Mouse (Mus musculus) 416B (cell line): ENCODE measurements around the gene Zfp667.

Experiments used
- DNase-seq: peaks from one replicate; pipeline ENCODE4 v3.0.0; 2011; ENCODE audit warnings: low read depth

Gene Zfp667

GRCm38 (mm10) chr7:6330458-6331232, 44.3 kb downstream of the Zfp667 start:
- no peak for DNase-seq

GRCm38 (mm10) chr7:6331233-6331956, 45.0 kb downstream of the Zfp667 start, which contains the start of gene Zfp583:
TSS of gene Zfp583 (minus strand) at chr7:6331285.
- DNase-seq, result no peak

GRCm38 (mm10) chr7:6339865-6340264, 53.5 kb downstream of the Zfp667 start:
- DNase-seq, result no peak

- DNase-seq, result no peak
Measured at GRCm38 (mm10) chr7:6343501-6344071, 57.2 kb downstream of the Zfp667 start, which contains the start of gene Gm3854. TSS of gene Gm3854 (plus strand) at chr7:6343759.

GRCm38 (mm10) chr7:6344124-6344523, 57.7 kb downstream of the Zfp667 start:
- DNase-seq, result no peak
